ENCODE assay signal across 31 mouse cellular contexts in genomic region chr13:66063388-66063787, GRCm38 (mm10). TPM values are rescaled to one million over a fixed set of nuclear protein-coding genes. Genes with fewer than 3 reads are reported as not detected.
"Had no signal": no experiment of that assay in that cellular context is flagged by ENCODE, and none has a peak within 500 bp of the region (broad histone marks: within the 10 kb centered on the region; RNA-seq: fewer than 3 reads in every experiment).

No protein-coding gene starts in this region.

RNA-seq across cellular contexts. Expression of gene Gm10324, which starts 56.0 kb away (rescaled TPM):
- total RNA-seq: common myeloid progenitor, adult 5-6 weeks; forebrain, postnatal 0 days; gastrocnemius, adult 18-20 months; gastrocnemius, adult 2 months; gastrocnemius, adult 8-10 months; gastrocnemius, postnatal 14 days; gastrocnemius, postnatal 25 days; gastrocnemius, postnatal 36 days; gastrocnemius, postnatal 4 days; granulocyte monocyte progenitor cell, adult 5-6 weeks; heart, adult 18-20 months; heart, adult 2 months; heart, adult 8-10 months had no signal
- polyA plus RNA-seq: cortical plate, adult 2 months; embryonic facial prominence, embryonic 10.5 days; embryonic facial prominence, embryonic 11.5 days; embryonic facial prominence, embryonic 12.5 days; embryonic facial prominence, embryonic 13.5 days; embryonic facial prominence, embryonic 14.5 days; embryonic facial prominence, embryonic 15.5 days; erythroblast, embryonic 14.5 days; forebrain, embryonic 10.5 days; forebrain, embryonic 11.5 days; forebrain, embryonic 12.5 days; forebrain, embryonic 13.5 days; forebrain, embryonic 14.5 days; forebrain, embryonic 15.5 days; forebrain, embryonic 16.5 days; forebrain, postnatal 0 days; frontal cortex, adult 2 months; gonadal fat pad, adult 2 months; heart, adult 2 months; heart, embryonic 10.5 days had no signal
